Mouse (Mus musculus): Measurements from ENCODE around the gene Ski. TPM values are rescaled to one million over a fixed set of nuclear protein-coding genes. Genes with fewer than 3 reads are reported as not detected.

The Ski gene
- polyA plus RNA-seq, 1 experiment: 55.2 TPM

- no peak for TF ChIP-seq CTCF (IDR thresholded peaks at IDR 0.05; ENCODE audit: borderline replicate concordance, extremely low read depth, insufficient read depth, insufficient read length)
- TF ChIP-seq POLR2A (IDR thresholded peaks at IDR 0.05; ENCODE audit: borderline replicate concordance, extremely low read depth, insufficient read depth, insufficient read length, poor library complexity, severe bottlenecking): no peak
- DNase-seq (ENCODE audit: low read depth): peak; percentile 83
Measured at GRCm38 (mm10) chr4:155246691-155247105, 24.3 kb upstream of the Ski start.

- no peak for DNase-seq (ENCODE audit: low read depth)
- no peak for TF ChIP-seq POLR2A (IDR thresholded peaks at IDR 0.05; ENCODE audit: borderline replicate concordance, extremely low read depth, insufficient read depth, insufficient read length, poor library complexity, severe bottlenecking)
- TF ChIP-seq CTCF (IDR thresholded peaks at IDR 0.05; ENCODE audit: borderline replicate concordance, extremely low read depth, insufficient read depth, insufficient read length): no peak
Measured at GRCm38 (mm10) chr4:155245770-155246492, 23.5 kb upstream of the Ski start.

- DNase-seq (ENCODE audit: low read depth): no peak
- TF ChIP-seq POLR2A (IDR thresholded peaks at IDR 0.05; ENCODE audit: borderline replicate concordance, extremely low read depth, insufficient read depth, insufficient read length, poor library complexity, severe bottlenecking): no peak
- no peak for TF ChIP-seq CTCF (IDR thresholded peaks at IDR 0.05; ENCODE audit: borderline replicate concordance, extremely low read depth, insufficient read depth, insufficient read length)
Measured at GRCm38 (mm10) chr4:155243233-155243632, 20.8 kb upstream of the Ski start.

GRCm38 (mm10) chr4:155242292-155242691, 19.9 kb upstream of the Ski start:
- TF ChIP-seq CTCF (IDR thresholded peaks at IDR 0.05; ENCODE audit: borderline replicate concordance, extremely low read depth, insufficient read depth, insufficient read length) (no peak), POLR2A (IDR thresholded peaks at IDR 0.05; ENCODE audit: borderline replicate concordance, extremely low read depth, insufficient read depth, insufficient read length, poor library complexity, severe bottlenecking) (no peak)
- no peak for DNase-seq (ENCODE audit: low read depth)

GRCm38 (mm10) chr4:155241789-155242188, 19.4 kb upstream of the Ski start:
- TF ChIP-seq POLR2A (IDR thresholded peaks at IDR 0.05; ENCODE audit: borderline replicate concordance, extremely low read depth, insufficient read depth, insufficient read length, poor library complexity, severe bottlenecking): no peak
- no peak for TF ChIP-seq CTCF (IDR thresholded peaks at IDR 0.05; ENCODE audit: borderline replicate concordance, extremely low read depth, insufficient read depth, insufficient read length)
- DNase-seq (ENCODE audit: low read depth): no peak

GRCm38 (mm10) chr4:155239494-155239893, 17.1 kb upstream of the Ski start:
- no peak for DNase-seq (ENCODE audit: low read depth)
- no peak for TF ChIP-seq CTCF (IDR thresholded peaks at IDR 0.05; ENCODE audit: borderline replicate concordance, extremely low read depth, insufficient read depth, insufficient read length)
- no peak for TF ChIP-seq POLR2A (IDR thresholded peaks at IDR 0.05; ENCODE audit: borderline replicate concordance, extremely low read depth, insufficient read depth, insufficient read length, poor library complexity, severe bottlenecking)

- no peak for DNase-seq (ENCODE audit: low read depth)
- TF ChIP-seq CTCF (IDR thresholded peaks at IDR 0.05; ENCODE audit: borderline replicate concordance, extremely low read depth, insufficient read depth, insufficient read length): no peak
- TF ChIP-seq POLR2A (IDR thresholded peaks at IDR 0.05; ENCODE audit: borderline replicate concordance, extremely low read depth, insufficient read depth, insufficient read length, poor library complexity, severe bottlenecking): no peak
Measured at GRCm38 (mm10) chr4:155238276-155238675, 15.9 kb upstream of the Ski start.

GRCm38 (mm10) chr4:155236737-155237385, 14.5 kb upstream of the Ski start:
- TF ChIP-seq POLR2A (IDR thresholded peaks at IDR 0.05; ENCODE audit: borderline replicate concordance, extremely low read depth, insufficient read depth, insufficient read length, poor library complexity, severe bottlenecking) (no peak), CTCF (IDR thresholded peaks at IDR 0.05; ENCODE audit: borderline replicate concordance, extremely low read depth, insufficient read depth, insufficient read length) (no peak)
- no peak for DNase-seq (ENCODE audit: low read depth)

- peak; percentile 95 for DNase-seq (ENCODE audit: low read depth)
- TF ChIP-seq CTCF (IDR thresholded peaks at IDR 0.05; ENCODE audit: borderline replicate concordance, extremely low read depth, insufficient read depth, insufficient read length): no peak
- peak; percentile 26; the same call in 1 of the 2 replicates for TF ChIP-seq POLR2A (IDR thresholded peaks at IDR 0.05; ENCODE audit: borderline replicate concordance, extremely low read depth, insufficient read depth, insufficient read length, poor library complexity, severe bottlenecking)
Measured at GRCm38 (mm10) chr4:155235311-155236119, 13.1 kb upstream of the Ski start.

GRCm38 (mm10) chr4:155234371-155235310, 12.2 kb upstream of the Ski start:
- peak; percentile 58 for DNase-seq (ENCODE audit: low read depth)
- no peak for TF ChIP-seq CTCF (IDR thresholded peaks at IDR 0.05; ENCODE audit: borderline replicate concordance, extremely low read depth, insufficient read depth, insufficient read length)
- TF ChIP-seq POLR2A (IDR thresholded peaks at IDR 0.05; ENCODE audit: borderline replicate concordance, extremely low read depth, insufficient read depth, insufficient read length, poor library complexity, severe bottlenecking): no peak
